Mouse (Mus musculus): Measurements from ENCODE around the gene Cblc.

The Cblc gene

DNA sequence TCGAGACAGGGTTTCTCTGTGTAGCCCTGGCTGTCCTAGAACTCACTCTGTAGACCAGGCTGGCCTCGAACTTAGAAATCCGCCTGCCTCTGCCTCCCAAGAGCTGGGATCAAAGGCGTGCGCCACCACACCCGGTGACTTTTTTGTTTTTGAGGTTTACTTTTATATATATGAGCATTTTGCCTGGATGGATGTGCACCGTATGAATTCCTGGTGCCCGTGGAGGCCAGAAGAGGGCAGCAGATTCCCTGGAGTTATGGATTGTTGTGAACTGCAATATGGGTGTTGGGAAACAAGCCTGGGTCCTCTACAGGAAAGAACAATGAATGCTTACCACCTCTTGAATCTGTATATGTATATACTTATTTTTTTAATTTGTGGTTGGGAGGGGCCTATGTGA is 44.0 kb downstream of the Cblc start:
- no peak for DNase-seq (ENCODE audit: low spot score in 2 of 2)

DNA sequence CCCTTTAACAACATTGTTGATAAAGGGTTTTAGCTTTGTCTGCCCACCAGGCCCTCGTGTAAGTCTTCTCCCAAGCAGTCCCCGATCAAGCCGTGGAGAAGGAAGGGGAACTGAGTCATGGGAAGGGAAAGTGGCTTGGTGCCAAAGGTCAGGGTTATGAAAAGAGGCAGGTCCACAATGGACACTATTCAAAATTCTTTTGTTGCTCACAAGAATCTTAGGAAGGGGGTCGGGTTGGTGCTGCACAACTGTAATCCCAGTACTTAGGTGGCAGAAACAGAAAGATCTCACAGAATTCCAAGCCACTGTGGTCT is 45.6 kb downstream of the Cblc start:
- no peak for DNase-seq (ENCODE audit: low spot score in 2 of 2)

DNA sequence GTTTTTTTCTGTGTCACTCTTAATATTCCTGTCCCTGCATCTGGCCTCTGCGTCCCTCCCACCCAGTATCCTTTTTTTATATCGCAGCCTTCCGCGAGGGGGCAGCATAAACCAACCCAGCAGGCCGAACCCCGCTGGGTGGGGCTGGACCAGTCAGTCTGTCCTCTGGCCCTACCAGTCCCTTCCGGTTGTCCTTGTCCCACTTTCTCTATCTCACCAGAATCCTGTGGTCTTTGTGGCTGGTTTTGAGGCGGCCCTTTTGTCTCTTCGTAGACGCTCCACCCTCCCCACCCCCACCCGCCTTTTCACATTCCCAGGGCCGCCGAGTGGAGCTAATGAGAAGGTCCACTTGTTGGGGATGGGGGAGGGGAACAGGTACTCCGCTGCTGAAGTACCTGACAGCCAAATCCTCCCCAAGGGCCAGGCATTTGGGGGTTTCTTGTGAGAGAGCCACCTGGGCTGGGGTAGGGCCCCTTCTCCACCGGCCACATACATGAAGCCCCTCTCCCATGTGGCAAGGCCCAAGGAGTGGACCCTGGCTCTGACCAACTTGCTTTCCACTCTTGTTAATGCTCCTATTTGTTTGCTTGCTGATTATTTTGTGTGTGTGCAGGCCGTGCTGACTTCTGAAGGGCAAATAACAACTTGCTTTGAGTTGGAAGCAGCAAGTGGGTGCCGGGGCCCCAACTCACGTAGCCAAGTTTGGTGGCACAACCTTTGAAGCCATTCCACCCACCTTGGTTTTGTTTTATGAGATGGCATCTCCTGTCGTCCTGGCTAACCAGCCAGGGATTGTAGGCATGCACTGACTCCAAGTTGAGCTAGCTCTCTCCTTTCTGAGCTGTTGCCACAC is 46.2 kb downstream of the Cblc start, which contains the start of gene Nectin2:
Nectin2 (minus strand) TSS at position 267 of the 853 bp plus-strand sequence.
- peak in 1 of 2 experiments; percentile 82 for DNase-seq (ENCODE audit: low spot score in 2 of 2)

DNA sequence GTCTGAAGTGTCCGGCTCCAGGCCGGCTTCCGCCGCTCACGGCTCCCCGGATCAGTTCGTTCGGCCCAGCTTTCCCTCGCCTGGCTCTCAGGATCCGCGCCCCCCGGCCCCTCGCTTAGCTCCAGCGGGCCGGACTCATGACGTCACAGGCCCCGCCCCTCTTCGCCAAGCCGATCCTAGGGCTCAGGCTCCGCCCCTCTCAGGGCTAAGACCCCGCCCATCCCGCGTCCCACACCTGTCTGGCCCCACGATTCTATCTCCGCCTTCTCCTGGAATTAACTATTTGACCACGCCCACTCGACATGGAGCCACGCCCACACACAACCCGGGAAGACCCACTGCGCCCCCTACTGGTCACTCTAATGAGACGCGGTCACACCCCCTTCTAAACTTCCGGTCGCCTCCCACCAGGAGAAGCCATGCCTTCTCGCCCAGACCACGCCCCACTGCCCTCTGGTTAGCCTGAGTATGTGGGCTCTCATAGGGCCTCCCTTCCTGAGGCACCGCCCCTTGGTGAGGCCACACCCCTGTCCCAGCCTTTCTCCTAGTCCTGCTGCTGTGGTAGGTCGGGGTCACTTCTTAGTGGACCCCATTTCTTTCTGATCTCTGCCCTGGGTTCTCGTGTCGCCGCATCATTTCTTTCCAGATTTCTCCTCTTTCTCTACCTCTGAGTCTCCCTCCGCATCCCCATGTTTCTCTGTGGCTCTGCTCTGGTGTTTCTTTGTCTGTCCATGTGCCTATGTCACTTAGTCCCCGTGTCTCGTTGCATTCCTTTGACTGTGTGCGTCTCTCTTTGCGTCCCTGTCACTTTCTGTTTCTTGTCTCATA is 47.0 kb downstream of the Cblc start:
- peak; percentile 87 to 95 for DNase-seq (ENCODE audit: low spot score in 2 of 2)

DNA sequence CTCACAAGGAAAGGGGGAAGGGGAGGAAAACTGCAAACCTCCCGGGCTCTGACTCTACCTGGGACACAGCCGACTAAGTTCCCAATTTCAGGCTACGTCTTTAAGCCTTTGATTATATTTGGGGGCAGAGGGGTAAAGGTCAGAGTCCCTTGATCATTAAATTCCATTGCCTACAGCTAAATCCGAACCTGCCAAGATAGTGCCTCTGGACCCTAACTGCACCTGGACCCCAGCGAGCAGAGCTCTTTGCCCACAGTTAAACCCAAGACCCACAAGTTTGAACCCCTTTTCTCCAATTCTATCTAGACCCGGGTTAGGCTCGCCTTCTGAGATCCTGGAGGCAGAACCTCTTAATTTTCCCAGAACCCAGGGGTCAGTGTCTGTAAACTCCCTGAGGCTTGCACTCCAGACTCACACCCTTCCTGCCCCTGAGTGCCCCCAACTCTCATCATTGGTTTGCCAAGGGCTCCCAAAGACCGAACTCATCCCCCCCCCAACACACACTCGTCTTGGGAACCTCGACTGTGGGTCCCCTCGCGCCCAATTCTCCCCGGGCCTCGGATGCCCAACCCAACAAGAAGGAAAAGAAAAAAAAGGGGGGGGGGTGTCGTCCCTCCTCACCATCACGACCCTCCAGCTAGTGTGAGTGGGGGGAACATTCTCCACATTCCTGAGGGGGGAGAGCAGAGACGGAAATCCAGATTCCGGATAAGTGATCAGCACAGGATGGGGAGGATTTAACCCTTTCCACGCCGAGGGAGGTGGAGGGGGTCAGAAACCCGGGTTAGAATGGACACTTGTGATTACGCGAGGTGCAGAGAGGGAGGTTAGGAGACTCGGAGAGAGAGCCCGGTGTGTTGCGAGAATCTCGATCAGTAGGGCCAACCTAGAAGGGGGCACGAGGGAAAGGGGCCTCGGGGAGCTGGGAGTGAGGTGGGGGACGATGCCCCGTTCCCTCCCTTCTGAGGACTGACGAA is 48.1 kb downstream of the Cblc start:
- DNase-seq (ENCODE audit: low spot score in 2 of 2), result peak in 1 of 2 experiments; percentile 11

DNA sequence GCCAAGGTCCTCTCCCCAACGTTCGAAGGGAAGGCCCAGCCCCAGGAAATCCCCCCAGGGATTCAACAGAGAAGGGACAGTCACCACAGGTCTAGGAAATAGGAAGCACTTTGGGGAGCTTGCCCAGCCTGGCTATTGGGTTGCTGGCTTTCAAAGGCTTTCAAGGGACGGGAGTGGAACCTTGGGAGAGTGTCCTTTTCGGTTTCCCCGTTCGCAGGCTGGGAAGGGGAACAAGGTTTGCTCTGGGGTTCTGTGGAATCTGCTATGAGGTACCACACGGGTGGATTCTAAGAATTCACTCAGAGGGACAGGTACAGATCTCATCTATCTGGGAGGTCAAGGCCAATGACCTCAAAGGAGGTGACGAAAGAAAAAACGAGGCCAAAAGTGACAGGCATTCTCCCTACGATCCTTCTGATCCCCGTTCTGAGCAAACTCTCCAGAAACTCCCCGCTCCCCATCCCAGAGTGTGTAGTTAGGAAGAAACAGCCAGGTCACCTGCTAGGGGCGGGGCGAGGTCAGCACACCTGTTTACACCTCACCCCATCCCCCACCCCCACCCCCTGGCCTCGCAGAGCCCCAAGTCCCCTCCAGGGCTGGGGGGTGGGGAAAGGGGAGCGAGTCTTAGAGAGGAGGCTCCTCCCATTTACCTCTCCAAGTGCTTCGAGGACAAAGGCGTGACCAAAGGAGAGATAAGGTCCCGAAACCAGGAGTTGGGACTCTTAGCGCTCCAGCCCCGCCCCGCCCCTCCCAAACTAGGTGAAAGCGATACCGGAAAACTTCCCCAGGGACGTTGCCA is 49.0 kb downstream of the Cblc start:
- DNase-seq (ENCODE audit: low spot score in 2 of 2), result no peak

DNA sequence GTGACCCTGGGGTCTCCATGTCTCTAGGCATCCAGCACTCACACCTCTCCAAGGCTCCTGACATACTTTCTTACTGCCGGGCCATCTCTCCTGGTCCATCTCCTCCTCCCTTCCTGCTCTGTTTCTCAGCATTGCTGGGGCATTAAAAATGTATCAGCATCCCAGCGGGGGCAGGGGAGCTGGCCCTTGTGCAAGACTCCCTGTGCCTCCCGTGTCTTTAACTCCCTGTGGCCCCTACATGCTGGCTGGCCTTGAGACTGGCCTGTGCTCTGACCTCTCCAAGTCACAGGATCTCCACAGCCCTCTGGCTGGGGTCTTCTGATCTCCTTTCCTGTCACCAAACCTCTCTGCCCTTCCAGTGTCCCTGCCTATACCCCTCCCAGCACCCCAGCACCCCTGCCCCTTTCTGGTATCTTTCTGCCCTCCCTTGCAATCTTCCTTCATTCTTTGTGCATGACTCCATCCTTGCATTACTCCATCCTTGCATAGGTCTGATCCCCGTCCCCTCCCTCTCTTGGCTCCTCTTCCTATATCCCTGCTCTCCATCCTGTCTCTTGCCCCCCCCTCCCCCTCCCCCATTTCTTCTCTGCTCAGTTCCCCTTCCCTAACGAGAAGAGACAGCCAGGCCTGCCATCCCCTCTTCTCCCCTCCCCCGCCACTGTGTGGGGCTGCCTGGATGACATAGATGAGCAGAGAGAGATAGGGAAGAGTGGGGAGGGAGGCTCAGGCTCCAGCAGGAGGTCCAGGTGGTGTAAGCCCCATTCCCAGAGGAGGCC is 50.0 kb downstream of the Cblc start:
- DNase-seq (ENCODE audit: low spot score in 2 of 2), result no peak

DNA sequence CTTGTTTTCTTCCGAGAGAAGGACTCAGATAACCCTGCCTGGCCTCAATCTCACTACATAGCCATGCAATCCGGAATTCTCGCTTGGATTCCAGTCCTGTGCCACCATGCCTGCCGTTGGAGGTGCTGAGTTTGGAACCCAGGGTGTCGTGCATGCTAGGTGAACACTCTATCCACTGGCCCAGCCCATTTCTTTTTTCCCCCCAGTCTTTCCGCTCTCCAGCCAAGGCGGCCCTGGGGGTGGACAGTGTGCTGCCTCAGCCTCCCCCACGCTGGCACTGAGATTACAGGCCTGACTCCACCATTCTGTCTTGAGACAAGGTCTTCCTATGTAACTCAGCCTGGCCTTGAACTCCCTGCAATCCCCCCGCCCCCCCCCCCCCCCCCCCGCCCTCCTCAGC is 50.6 kb downstream of the Cblc start:
- DNase-seq (ENCODE audit: low spot score in 2 of 2), result no peak

DNA sequence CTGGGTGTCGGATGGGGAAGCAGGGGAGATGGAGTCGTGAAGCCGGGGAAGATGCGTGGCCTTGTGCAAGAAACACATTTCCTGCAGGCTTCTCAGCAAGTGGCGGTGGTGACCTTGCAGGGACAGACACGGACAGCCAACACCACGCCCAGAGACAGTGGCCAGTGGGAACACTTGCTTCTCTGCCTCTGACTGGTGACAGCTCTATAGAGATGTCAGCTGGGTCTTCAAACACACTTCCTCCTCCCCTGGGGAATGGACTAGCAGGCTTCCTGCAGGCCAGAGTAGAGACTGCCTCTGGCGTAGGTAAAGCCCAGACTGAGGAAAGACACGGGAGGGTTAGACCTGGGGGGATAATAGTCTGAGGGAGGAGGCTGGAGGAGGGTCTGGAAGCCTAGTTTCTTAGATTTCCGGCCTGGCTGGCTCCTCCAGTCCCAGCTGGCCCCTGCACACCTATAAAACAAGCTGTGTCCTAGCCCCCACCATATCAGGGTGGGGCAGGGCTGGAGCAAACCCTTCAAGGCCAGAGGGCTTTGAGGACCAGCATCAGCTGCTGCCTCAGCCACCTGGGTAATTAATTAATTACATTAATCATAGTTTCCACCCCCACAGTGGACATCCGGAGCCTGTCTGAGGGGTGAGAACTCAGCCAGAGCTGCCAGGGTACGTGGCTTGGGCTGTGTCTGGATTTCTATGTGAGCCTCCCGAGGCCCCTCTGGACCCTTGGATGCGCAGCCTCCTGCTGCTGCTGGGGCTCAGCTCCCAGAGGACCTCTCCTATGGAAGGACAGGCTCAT is 51.8 kb downstream of the Cblc start:
- DNase-seq (ENCODE audit: low spot score in 2 of 2), result no peak

DNA sequence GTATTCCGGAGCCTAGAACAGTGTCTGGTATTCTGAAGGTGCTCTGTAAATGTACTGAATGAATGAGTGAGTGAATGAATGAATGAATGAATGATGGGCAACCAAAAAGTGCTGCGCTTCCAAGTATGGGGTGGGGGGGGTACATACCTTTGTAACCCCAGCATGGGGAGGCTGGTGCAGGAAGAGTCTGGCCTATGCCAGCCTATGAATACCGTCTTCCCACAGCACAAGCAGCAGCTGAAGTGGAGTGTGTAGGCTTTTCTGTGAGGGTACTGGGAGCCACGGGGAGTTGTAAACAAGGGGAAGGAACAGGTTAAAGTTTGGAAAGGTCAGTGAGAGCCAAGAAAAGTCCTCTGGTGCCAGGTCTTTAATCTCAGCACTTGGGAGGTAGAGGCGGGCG is 52.8 kb downstream of the Cblc start:
- no peak for DNase-seq (ENCODE audit: low spot score in 2 of 2)

DNA sequence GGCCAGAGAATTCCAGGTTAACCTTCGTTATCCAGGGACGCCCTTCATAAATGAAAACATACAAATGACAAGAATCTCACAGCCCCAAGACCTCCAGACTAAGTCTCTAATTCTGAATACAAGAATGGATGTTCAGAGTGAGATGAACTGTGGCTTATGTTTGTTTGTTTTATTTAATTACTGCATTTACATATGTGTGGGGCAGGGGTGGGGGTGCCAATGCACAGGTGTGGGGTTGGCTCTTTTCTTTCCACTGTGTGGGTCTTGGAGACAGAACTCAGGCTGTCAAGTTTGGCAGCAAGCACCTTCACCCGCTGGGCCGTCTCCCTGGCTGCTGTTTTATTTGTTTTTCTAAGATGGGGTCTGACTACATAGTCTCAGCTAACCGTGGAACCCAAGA is 54.1 kb downstream of the Cblc start:
- no peak for DNase-seq (ENCODE audit: low spot score in 2 of 2)

DNA sequence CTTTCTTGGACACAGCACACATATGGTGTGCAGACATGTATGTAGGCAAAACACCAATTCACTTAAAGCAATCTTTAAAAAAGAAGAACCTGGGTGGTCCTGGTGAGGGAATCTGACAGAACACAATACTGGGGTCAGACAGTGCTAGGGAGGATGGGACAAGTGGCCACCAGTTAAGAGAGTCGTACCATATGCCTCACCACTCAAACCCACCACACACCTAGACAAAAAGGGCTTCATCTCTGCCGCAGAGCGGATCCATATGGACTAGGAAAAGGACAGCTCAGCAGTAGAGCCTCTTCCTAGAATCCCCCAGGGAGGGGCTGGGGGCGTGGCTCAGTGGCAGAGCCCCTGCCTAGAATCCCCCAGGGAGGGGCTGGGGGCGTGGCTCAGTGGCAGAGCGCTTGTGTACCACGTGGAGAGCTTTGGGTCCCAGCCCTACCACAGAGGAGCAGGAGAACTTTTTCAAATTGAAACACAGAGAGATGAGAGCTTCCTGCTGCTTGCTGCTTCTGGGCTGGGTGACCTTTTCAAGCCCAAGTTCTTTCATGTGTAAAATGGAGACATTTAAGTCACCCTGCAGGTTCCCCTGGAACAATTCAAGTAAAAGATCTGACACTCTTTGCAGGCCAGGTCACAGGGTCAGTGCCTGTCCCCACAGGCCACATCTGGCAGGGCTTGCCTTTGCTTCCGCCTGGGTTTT is 55.1 kb downstream of the Cblc start:
- DNase-seq (ENCODE audit: low spot score in 2 of 2), result no peak

DNA sequence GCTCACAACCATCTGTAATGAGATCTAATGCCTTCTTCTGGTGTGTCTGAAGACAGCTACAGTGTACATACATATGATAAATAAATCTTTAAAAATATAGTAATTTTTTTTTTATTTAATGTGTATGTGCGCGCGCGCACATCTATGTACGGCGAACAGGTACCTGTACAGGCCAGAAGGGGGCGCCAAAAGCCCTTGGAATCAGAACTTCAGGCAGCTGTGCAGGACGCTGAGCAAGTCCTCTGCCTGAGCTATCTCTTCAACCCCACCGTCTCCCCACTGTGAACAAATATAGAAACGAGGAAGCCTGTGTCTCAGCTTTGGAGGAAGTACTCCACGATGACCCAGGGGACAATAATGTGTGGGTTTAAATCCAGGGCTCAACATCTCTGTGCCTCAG is 56.3 kb downstream of the Cblc start:
- DNase-seq (ENCODE audit: low spot score in 2 of 2), result no peak

DNA sequence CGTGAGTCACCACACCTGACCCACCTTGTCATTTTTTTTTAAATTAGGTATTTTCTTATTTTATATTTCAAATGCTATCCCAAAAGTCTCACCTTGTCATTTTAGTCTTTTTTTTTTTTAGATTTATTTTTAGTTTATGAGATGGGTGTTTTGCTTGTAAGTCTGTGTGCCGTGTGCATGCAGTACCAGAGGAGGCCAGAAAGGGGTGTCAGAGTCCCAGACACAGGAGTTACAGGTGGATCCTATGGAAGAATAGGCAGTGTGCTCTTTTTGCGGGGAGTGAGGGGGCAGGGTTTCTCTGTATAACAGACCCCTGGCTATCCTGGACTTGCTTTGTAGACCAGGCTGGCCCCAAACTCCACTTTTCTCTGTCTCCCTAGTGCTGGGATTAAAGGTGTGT is 57.8 kb downstream of the Cblc start:
- no peak for DNase-seq (ENCODE audit: low spot score in 2 of 2)

DNA sequence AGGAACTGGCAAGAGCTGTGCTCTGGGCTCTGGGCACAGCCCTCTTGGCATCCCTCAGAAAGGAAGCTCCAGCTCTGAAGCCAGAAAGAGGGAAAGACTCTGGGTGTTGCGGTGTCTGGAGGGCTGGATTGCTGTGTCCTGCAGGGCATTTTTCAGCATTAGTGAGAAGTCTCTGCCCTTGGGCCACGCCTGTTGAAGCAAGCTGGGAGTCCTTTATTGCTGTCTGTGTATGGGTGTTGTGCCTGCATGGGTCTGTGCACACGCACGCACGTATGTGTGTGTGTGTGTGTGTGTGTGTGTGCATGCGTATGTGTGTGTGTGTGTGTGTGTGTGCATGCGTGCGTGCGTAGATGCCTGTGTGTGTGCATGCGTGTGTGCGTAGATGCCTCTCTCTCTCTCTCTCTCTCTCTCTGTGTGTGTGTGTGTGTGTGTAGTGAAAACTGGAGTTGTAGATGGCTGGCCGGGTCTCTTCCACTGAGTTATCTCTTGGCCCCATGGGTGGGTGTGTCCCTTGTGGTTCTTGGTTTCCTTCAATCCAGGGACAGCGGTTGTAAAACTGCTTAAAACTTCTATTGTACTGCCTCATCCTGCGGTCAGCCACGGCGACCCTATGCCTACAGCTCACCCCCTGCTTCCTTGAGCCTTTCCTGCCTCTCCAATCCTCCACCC is 60.1 kb downstream of the Cblc start:
- DNase-seq (ENCODE audit: low spot score in 2 of 2), result no peak

DNA sequence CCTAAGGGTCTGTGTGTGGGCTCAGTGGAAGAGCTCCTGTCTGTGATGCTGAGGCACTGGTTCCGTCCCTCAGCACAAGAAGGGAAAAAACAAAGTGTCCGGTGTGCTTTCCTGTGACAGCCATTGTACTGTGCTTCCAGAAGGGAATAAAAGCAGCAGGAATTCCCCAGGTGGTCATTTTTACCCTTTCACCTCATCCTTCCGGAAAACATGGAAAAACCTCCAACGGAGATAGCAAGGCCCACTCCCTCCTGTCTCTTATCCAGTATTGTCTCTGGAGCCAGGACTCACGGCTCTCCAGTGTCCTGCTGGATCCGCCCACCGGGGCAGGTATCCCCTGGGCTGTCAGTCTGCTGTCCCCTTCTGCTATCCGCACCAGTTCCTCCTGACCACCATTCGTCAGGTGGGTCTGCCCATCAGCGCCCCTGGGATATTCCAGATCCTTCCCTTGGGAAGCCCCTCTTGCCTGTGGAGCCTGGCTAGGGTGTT is 62.4 kb downstream of the Cblc start:
- no peak for DNase-seq (ENCODE audit: low spot score in 2 of 2)
